ENCODE assay signal across 11 mouse cellular contexts in the genomic region with DNA sequence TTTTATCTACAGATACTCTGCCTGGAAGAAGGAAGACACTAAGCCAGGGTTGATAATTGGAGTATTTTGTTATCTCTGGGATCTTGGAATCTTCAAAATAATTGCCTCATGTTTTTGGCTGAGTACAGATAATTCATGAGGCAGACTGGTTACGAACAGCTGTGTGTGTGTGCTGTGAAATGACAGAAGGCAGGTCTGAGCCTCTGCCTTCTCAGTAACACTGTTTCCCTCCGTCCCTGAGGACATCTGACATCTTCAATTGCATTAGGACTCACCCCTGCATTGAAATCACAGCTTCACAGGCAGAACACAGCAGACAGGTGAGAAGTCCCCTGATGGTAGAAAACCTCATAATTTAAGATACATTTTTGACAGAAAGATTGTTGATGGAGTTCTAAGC.
"Had no signal": no experiment of that assay in that cellular context is flagged by ENCODE, and none has a peak within 500 bp of the region (broad histone marks: within the 10 kb centered on the region; RNA-seq: fewer than 3 reads in every experiment).

No protein-coding gene starts in this region.

- ATAC-seq: intestine, postnatal 0 days had no signal

- H3K4me1 ChIP-seq: limb, embryonic 13.5 days; neural tube, embryonic 12.5 days had no signal

- H3K9me3 ChIP-seq: limb, embryonic 13.5 days; neural tube, embryonic 12.5 days had no signal

- H3K36me3 ChIP-seq: limb, embryonic 13.5 days; neural tube, embryonic 12.5 days had no signal

- H3K4me3 ChIP-seq: limb, embryonic 13.5 days; neural tube, embryonic 12.5 days had no signal

- H3K27me3 ChIP-seq: limb, embryonic 13.5 days; neural tube, embryonic 12.5 days had no signal

- H3K9ac ChIP-seq: limb, embryonic 13.5 days; liver, embryonic 14.5 days; neural tube, embryonic 12.5 days had no signal

- H3K27ac ChIP-seq: limb, embryonic 13.5 days; liver, embryonic 14.5 days; neural tube, embryonic 12.5 days had no signal

- DNase-seq: kidney, adult 8-10 months; kidney, postnatal 25 days; layer of hippocampus, adult 9-11 months; left cerebral cortex, postnatal 4 days; lung, adult 18-20 months; right cerebral cortex, postnatal 14 days; thymus, postnatal 36 days had no signal

- H3K4me2 ChIP-seq: limb, embryonic 13.5 days; neural tube, embryonic 12.5 days had no signal
